Mouse (Mus musculus): ENCODE results near the gene Tbc1d1.

Tbc1d1 gene

GRCm38 (mm10) chr5:64279668-64280067 is 123.6 kb downstream of the Tbc1d1 start:
- DNase-seq (ENCODE audit: low read depth, low spot score), result no peak

- peak; percentile 86 for DNase-seq (ENCODE audit: low read depth, low spot score)
Measured at GRCm38 (mm10) chr5:64280191-64280590, 124.1 kb downstream of the Tbc1d1 start.

GRCm38 (mm10) chr5:64280613-64281012 is 124.5 kb downstream of the Tbc1d1 start:
- DNase-seq (ENCODE audit: low read depth, low spot score), result no peak

GRCm38 (mm10) chr5:64281674-64282073 is 125.6 kb downstream of the Tbc1d1 start:
- no peak for DNase-seq (ENCODE audit: low read depth, low spot score)

GRCm38 (mm10) chr5:64282594-64282993 is 126.5 kb downstream of the Tbc1d1 start:
- DNase-seq (ENCODE audit: low read depth, low spot score), result no peak

GRCm38 (mm10) chr5:64285289-64285688 is 129.2 kb downstream of the Tbc1d1 start:
- DNase-seq (ENCODE audit: low read depth, low spot score), result no peak

- DNase-seq (ENCODE audit: low read depth, low spot score), result no peak
Measured at GRCm38 (mm10) chr5:64285851-64286250, 129.7 kb downstream of the Tbc1d1 start.

GRCm38 (mm10) chr5:64287287-64287686 is 131.2 kb downstream of the Tbc1d1 start:
- no peak for DNase-seq (ENCODE audit: low read depth, low spot score)

- peak; percentile 30 for DNase-seq (ENCODE audit: low read depth, low spot score)
Measured at GRCm38 (mm10) chr5:64288031-64288928, 132.2 kb downstream of the Tbc1d1 start.

GRCm38 (mm10) chr5:64289202-64290060 is 133.3 kb downstream of the Tbc1d1 start:
- DNase-seq (ENCODE audit: low read depth, low spot score), result peak; percentile 90

GRCm38 (mm10) chr5:64290061-64290345 is 133.9 kb downstream of the Tbc1d1 start:
- no peak for DNase-seq (ENCODE audit: low read depth, low spot score)

- DNase-seq (ENCODE audit: low read depth, low spot score), result no peak
Measured at GRCm38 (mm10) chr5:64291657-64292056, 135.6 kb downstream of the Tbc1d1 start.

- no peak for DNase-seq (ENCODE audit: low read depth, low spot score)
Measured at GRCm38 (mm10) chr5:64295621-64296020, 139.5 kb downstream of the Tbc1d1 start.

- DNase-seq (ENCODE audit: low read depth, low spot score), result peak; percentile 39
Measured at GRCm38 (mm10) chr5:64296328-64296727, 140.2 kb downstream of the Tbc1d1 start.

GRCm38 (mm10) chr5:64297100-64297499 is 141.0 kb downstream of the Tbc1d1 start:
- DNase-seq (ENCODE audit: low read depth, low spot score), result no peak

- peak; percentile 43 for DNase-seq (ENCODE audit: low read depth, low spot score)
Measured at GRCm38 (mm10) chr5:64298331-64299036, 142.4 kb downstream of the Tbc1d1 start.

GRCm38 (mm10) chr5:64299508-64300324 is 143.6 kb downstream of the Tbc1d1 start:
- DNase-seq (ENCODE audit: low read depth, low spot score), result no peak

- DNase-seq (ENCODE audit: low read depth, low spot score), result no peak
Measured at GRCm38 (mm10) chr5:64301246-64301645, 145.1 kb downstream of the Tbc1d1 start.

- DNase-seq (ENCODE audit: low read depth, low spot score), result no peak
Measured at GRCm38 (mm10) chr5:64307289-64307688, 151.2 kb downstream of the Tbc1d1 start.

- no peak for DNase-seq (ENCODE audit: low read depth, low spot score)
Measured at GRCm38 (mm10) chr5:64312295-64312694, 156.2 kb downstream of the Tbc1d1 start.

GRCm38 (mm10) chr5:64313481-64313880 is 157.4 kb downstream of the Tbc1d1 start:
- DNase-seq (ENCODE audit: low read depth, low spot score), result no peak

All from brain, adult 2 months (tissue).